Mouse (Mus musculus) left cerebral cortex, postnatal 14 days (tissue): ENCODE measurements around the gene Med13l. TPM values are rescaled to one million over a fixed set of nuclear protein-coding genes. Genes with fewer than 3 reads are reported as not detected.

Experiments used
- DNase-seq, 2 experiments: peaks; one replicate each; pipeline ENCODE4 v3.0.0; 2021 to 2022; ENCODE audit warnings: low spot score in 2 of 2, mixed read lengths in 1 of 2
- intact Hi-C: fragments of 180-260 bp; cut with DNase I; formaldehyde crosslinking; loops from one replicate; pipeline ENCODE4 v1.15.1; 2025
- total RNA-seq, 2 experiments: library from RNA; stranded (reverse); gene quantifications; 2 replicates each; pipeline ENCODE4 v1.2.3; 2021

Med13l gene
- total RNA-seq, 2 experiments from 2014 or later, result 78.0 to 88.1 TPM

DNA sequence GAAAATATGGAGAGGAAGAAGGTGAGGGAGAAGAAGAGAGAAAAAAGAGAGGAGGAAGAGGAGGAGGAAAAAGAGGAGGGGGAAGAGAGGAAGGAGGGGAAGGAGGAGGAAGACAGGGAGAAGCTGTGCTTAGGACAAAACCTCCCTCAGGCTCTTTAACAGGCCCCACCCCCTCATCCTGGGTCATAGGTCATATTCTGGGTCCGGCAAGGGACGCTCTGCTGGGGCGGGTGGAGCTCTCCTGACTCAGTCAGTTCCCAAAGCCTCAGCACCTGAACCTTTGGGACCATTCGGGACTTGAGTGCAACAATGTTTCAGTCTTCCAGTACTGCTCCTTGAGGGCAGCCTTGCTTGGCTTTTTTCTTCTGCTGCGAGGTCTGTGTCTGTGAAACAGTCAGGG, 241.1 kb downstream of the Med13l start:
- intact Hi-C loops, result no loop called here
- no peak for DNase-seq

DNA sequence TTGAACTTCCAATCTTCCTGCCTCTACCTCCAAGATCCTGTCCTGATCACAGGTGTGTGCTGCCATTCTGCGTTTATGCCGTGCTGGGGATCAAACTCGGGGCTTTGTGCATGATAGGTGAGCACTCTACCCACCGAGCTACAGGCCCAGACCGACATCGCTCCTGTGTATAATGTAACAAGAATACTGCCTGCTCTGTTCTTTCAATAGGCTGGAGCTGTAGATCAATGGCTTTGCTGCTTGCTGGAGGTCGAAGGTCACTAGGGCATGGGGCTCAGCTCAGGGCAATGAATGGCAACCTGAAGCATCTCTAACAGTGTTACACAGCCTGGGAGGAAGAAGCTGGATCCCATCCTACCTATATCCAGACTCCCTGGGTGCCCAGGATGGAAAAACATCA, 241.6 kb downstream of the Med13l start:
- intact Hi-C loops, result no loop called here
- no peak for DNase-seq

DNA sequence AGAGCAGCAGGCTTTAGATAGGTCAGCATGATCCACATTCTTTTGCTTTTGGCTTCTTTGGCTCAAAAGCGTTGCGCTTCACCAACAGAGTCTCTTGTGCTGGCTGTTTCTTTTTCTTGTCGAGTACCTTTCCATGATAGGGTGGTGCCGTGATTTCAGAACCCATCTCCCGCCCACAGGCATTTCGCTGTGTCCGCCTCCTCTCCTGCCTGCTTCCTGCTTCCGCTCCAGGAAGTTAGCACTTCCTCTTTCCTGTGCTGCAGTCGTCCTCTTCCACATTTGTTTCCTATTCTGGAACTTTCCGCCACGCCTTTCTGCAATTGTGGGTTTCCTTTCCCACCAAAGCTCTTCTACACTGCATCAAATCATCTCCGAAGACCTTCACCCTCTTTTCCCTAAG, 248.5 kb downstream of the Med13l start:
- DNase-seq, result no peak
- intact Hi-C loops, result no loop called here

DNA sequence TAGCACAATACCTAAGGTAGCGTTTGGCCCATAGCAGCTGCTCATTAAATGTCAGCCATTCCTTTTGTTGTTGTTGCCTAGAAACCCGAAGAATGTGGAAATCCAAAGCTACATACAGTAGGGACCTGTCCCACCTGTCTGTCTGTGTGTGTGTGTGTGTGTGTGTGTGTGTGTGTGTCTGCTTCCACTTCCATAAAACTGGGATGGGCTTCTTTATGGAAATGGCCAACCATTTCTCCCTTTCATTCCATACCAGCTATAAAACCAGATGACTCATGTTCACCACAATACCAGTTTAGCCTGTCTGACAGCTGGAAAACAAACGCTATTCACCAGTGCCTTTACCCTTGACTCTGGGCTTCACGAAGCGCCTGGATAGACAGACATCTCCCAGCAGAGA, 249.1 kb downstream of the Med13l start:
- intact Hi-C loops, result no loop called here
- DNase-seq, result no peak

DNA sequence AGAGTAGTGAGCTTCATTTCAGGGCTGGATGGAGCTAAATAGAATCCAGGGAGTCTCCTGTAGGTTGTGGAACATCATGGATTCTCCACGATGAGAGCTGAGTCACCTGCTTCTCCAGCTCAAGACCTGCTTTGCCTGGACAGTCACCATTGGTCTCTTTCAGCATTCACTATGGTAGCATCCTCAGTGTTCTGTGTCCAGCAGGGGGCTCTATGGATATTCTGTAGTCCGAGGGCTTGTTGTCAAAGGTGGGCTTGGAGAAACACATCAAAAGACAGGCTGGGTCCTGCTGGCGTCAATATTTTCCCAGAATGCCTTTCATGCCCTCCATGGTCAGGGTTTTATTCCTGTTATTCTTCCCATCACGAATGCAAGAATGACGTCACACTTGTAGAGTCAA, 251.2 kb downstream of the Med13l start:
- no peak for DNase-seq
- intact Hi-C loops, result no loop called here

DNA sequence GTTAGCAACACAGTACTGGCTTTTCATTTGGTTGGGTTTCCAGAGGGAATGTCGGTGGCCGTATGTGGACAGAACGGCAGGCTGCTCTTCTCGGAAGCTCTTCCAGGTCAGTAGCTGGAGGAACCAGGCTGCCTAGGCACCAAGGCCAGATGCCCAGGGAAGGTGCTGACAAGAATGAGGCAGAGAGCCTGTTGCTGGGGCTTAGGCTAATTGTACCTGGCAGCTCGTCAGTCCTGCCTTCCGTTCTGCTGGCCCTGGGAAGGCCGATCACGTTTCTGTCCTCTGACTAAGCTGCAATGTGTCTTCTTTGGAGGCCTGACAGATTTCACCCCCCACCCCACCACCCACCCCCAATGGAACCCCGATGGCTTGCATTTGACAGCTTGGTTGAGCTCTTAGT, 251.9 kb downstream of the Med13l start:
- intact Hi-C loops, result no loop called here
- DNase-seq, result no peak

DNA sequence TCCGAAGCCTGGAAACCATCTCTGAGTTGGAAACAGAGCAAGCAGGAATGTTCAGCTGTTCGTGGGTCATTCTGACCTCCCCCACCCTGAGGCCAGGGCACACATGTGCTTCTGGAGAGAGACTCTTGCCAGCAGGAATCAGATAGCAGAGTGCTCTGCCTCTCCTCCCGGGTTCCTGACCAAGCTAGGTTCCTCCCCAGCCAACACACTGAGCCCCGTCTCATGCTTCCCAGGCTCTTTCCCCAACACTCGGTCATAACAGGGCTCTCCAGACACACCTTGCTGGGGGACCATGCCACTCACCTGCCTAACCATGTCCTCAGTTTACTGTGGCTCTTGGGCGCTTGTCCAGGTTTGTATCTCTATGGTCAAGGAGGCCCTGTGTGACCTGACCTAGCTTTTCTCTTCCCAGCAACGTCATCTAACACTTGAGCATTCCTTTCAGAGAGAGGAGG, 252.5 kb downstream of the Med13l start:
- no peak for DNase-seq

DNA sequence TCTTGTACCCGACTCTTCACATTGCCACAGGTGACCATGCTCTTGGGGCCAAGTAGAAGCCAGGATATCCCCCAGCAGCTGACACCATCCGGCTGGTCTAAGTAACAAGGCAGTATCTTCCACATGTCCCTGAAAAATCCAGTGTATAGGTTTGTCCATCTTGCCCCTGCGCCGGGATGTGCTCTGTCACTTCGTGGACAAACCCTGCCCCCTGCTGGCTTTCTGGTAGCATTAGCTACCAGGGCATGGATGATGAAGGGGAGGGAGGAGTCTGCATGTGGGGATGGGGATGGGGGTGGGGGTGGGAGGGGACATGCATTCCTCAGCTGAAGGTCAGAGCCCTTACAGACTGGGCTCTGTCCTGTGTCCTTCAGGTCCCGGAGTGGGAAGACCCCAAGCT, 253.6 kb downstream of the Med13l start:
- intact Hi-C loops, result no loop called here
- peak in 1 of 2 experiments; percentile 23 for DNase-seq

More for the DNA sequence above, 252.5 kb downstream of the Med13l start:
- intact Hi-C loops, result no loop called here
